Mouse (Mus musculus) gastrocnemius, postnatal 36 days (tissue): Measurements from ENCODE around the gene Apobr. TPM values are rescaled to one million over a fixed set of nuclear protein-coding genes. Genes with fewer than 3 reads are reported as not detected.

Experiments used
- DNase-seq, 2 experiments: peaks; one replicate each; pipeline ENCODE4 v3.0.0; 2022
- intact Hi-C: fragments of 180-260 bp; cut with DNase I; formaldehyde crosslinking; loops from one replicate; pipeline ENCODE4 v1.15.1; 2025
- total RNA-seq, 2 experiments: library from RNA; stranded (reverse); gene quantifications; 2 replicates each; pipeline ENCODE4 v1.2.3; 2021

Apobr gene
- total RNA-seq, 2 experiments from 2014 or later: 0.44 to 0.46 TPM

DNA sequence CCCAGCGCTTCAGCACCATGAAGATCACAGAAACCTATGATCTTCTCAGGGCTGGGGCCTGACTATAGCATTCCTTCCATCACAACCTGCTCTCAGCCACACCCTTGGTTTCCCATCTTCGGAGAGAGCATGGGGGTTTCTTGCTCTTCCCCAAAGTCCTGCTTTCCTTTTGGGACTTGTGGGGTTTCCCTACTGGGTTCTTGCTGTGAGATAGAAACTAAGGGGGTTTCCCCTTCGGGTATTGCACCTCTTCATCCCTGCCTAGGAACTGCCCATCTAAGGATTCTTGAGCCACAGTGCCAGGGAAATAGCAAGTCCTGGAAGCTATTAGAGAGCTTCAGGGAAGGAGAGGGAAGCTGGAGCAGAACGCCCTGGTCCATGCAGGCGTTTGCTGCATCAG, 11.1 kb downstream of the Apobr start:
- intact Hi-C loops: no loop called here

DNA sequence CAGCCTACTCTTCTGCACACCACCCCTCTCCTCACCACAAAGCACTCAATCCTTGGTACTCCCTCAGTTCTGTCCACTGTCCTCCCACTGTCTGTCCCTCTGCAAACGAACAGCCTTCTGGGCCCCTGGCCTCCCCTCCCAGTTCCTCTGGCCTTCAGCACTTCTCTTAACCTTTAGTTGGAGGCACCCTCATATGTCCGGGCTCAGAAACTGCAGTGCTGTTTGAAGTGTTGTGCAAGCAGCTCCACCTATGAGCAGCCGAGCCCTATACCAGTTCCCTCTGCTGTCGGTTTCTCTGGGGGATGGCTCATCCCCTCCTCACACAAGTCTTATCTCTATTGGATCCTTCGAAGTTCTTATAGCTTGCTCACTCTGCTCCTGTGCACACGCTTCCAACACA, 11.7 kb downstream of the Apobr start:
- intact Hi-C loops: no loop called here
- DNase-seq: no peak

More for the DNA sequence above, 11.1 kb downstream of the Apobr start:
- DNase-seq: no peak

DNA sequence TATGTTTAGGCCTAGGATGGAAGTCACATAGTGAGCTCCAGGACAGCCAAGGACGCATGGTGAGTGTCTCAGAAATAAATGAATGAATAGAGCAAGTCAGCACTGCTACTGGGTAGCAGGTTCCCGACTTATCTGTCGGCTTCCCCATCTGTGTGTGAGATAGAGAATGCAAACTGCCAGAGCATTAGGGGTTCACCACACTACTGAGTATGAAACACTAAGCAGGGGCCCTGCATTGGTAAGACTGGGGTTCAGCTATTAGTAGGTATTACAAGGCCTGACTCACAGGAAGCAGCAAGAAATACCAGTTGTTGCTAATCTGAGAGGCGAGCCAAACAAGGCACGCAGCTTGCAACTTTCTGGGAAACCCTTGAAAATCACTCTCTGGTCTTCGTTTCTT, 14.2 kb downstream of the Apobr start:
- no peak for DNase-seq
- intact Hi-C loops: no loop called here

DNA sequence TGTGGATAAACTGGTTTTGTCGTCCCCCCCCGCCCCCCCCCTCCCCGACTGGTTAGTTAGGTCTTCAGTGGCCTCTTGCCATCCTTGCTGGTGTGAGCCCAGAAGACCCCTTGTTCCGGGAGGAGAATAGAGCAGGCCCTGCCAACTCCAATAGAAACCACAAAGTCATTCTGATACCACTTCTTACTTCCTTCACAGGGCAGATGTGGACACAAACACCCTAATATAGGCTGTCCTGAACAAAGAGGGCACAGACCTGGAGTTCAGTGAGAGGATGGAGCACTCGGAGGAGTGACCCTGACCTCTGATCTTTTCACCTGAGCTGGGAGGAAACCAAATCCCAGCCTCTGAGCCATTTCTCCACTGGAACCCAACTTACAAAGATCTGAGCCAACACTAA, 17.2 kb downstream of the Apobr start:
- intact Hi-C loops: no loop called here
- DNase-seq: no peak

DNA sequence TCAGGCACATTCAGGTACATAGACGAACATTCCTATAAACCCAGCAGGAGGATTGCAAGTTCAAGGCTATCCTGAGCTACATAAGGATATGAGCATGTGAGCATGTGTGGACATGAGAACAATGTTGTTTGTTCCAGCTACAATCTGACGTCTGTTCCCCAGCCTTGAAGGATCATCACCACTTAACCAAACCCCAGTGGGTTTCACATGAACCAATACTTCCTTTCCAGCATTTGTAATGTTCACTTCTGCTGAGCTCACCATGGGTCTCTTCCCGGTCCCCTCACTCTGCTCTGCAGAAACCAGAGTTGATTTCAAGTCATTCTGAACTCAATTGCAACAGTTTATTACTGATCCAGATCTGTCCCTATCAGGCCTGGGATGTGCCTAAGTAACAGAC, 17.9 kb downstream of the Apobr start:
- intact Hi-C loops: no loop called here
- no peak for DNase-seq

DNA sequence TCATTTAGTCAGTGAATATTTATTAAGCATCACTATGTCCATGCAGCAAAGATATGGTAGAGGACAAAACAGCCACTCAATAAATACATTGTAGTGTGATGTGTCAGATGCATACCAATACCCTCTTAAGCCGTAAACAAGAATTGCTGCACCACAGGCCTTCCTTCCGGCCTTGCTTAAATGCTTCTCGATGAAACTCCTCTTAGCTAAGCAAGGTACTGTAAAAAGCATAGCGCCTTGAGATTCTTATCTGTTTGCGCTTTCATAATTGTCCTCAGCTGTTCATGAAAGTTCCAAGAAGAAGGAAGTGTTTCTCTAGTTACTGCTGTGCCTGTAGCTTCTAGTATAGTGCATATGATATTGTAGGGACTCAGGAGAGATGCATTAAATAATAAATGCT, 21.9 kb downstream of the Apobr start:
- intact Hi-C loops: no loop called here
- no peak for DNase-seq

DNA sequence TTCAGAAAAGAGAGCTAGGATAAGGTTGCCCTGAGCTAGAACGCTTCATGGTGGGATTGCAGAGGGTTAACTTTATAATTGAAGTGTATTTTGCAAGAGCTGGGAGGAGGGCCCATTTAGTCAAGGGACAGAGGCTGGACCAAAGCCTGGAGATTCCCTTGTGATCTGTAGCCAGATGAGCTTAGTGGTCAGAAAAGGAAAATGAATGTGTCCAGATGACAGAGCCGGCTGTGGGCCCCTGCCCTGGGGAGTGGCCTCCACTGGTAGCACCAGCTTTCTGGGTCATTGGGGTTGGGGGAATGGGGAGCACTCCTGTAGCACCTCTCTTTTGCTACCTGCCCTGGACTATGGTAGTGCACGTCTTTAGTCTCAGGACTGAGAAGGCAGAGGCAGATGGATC, 22.3 kb downstream of the Apobr start:
- DNase-seq: peak; percentile 55 to 70
- intact Hi-C loops: no loop called here

DNA sequence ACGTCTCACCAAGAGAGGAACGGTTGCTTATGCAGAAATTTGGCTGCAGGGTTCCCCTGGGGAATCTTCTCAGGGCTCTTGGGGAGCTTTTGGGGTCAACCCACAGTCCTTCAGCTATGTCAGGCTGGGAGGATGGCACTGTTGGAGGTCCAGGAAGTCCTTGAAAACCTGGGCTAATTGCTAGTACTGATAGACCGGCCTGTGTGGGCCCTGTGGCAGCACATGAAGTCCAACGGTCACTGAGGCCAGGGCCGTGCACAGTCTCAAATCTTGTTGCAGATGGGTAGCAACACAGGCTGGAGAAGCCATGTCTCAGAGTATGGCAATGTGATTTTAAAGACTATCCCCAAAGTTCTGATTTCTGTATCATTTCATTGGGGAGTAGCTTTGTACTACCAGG, 23.1 kb downstream of the Apobr start:
- intact Hi-C loops: no loop called here
- no peak for DNase-seq

DNA sequence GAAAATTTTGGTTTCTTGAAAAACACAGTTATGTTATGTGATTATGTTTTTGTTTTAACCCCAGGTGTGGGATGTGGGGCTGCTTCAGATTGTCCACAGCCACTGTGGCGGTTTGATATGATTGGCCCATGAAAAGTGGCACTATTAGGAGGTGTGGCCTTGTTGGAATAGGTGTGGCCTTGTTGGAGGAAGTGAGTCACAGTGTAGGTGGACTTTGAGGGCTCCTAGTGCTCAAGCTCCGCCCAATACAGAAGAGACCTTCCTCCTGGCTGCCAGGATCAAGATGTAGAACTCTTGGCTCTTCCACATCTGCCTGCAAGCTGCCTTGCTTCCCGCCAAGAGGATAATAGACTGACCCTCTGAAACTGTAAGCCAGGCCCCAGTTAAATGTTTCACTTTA, 28.0 kb downstream of the Apobr start:
- no peak for DNase-seq
- intact Hi-C loops: no loop called here

DNA sequence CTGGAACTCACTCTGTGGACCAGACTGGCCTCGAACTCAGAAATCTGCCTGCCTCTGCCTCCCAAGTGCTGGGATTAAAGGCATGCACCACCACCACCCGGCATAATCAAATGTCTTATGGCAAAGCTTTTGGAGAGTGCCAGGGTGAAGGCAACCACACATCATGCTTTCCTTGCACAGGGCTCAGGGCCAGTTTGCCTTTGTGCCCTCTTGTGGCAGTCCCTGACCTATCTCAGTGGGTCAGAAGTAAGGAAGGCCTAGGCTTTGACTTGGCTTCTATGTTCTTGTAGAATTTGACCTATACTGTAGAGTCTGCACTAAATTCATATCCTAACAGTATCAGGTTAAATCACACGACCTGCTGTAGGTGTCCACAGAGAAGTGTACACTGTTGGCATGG, 32.0 kb downstream of the Apobr start:
- no peak for DNase-seq
- intact Hi-C loops: no loop called here

DNA sequence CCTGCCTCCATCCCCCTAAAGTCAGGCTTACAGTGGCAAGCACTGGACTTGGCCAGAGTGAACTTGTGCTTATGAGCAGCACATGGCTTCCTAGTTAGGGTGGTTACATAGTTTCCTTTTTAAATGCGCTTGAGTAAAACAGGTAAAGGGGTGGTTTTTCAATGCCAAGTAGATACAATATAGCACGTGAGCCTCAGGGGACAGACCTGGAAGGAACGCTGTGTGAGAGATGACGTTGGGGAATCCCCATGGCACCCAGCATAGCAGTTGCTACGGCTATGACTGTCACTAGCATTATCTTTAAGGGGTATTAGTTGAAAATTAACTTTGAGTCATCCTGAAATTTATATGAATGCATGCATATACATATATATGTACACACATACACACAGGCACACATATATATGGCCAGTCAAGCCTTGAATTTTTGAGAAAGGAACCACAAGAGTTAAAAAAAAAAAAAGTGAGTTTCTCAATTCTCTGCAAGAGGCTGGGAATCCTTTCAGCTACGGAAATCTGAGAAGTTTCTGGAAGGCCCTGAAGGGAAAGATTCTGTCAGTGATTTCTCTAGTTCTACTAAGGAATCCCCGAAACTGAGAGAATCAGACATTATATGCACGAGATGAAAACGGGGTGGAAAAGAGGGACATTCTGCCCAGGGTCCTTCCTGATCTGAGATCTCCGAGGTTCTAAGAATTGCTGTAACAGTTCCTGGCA, 35.0 kb downstream of the Apobr start:
- intact Hi-C loops: no loop called here
- DNase-seq: no peak

DNA sequence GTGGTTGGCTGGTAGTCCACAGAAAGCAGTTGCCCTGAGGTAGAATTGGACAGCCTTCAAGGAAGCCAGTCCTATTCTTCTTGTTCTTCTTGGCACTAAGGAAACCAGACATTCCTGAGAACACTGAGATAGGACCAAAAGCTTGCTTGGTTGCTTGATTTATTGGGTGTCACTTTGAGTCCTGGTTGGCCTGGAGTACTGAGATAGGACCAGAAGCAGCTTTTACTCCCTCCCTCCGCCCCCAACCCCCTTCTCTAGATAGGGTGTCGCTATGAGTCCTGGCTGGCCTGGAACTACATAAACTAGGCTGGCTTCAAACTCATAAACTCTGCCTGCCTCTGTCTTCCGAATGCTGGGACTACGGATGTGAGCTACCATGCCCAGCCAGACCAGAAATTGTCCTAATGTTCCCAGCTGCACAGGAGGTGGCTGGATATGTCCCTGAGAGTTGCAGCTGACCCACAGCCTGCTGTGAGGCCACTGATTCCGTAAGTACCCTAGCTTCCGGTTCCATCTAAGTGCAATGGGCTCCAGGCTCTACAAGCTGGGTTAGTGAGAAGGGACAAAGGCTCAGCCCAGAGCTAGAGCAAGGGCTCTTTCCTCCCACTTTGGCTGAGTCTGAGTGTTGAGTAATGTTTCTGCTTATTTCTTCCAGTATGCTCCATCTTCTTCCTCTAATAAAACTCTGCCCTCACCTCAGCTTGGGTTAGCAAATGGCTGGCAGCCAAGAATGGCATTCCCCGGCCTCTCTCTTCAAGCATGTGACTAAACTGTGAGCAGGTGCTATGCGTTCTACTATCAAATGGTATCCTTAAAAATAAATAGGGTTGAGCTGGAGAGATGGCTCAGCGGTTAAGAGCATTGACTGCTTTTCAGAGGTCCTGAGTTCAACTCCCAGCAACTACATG, 37.0 kb downstream of the Apobr start:
- DNase-seq: no peak
- intact Hi-C loops: no loop called here

DNA sequence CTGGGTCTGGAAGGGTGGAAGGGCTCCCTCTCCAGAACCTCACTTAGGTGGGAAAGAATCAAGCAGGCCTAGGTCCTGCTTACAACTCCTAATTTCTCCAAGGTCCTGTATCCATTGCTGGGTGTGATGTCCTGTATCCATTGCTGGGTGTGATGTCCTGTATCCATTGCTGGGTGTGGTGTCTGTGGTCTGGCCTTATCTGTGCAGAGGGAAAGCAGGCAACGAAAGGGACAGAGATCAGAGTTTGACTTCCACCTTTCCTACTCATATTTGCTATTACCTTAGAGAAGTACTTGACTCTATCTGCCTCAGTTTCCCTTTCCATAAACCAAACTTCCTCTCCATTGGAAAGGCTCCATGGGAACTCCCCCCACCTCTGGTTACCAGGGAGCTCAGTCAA, 38.6 kb downstream of the Apobr start:
- no peak for DNase-seq
- intact Hi-C loops: no loop called here

DNA sequence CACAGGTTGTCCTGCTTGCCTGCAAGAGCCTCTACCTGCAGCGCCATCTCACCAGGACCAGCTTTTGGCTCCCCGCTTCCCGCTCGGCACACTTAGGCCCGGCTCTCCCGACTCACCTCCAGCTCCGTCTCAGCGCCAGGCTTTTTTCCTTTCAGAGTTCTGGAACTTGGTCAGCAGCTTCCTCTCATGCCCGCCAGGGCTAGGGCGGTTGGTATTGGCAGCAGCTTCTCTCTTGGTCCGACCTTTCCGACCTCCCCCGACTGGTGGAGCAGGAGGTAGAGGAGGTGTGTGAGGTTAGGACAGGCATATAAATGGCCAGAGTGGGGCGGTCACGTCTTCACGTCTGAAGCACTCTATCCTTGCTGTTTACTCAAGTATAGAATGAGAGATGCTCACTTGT, 40.0 kb downstream of the Apobr start:
- DNase-seq: no peak
- intact Hi-C loops: no loop called here

DNA sequence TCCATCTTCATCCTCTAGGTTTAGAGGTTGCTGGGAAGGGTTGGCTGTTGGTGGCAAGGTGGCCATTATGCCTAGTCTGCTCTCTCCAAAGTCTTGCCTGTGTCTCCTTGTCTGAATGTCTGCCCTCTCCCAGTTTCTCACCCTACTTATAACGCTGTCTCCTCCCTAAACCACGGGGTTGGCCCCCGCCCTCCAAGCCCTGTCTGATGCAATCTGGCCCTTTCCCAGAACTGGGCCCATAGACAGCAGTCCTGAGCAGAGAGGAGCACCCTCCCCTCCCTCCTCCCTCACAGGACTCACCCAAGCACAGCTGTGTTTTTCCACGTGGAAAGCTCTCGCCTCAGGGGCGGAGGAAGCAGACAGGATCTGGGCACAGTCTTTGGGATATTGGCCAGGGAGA, 40.6 kb downstream of the Apobr start:
- intact Hi-C loops: no loop called here
- peak; percentile 69 to 88 for DNase-seq

DNA sequence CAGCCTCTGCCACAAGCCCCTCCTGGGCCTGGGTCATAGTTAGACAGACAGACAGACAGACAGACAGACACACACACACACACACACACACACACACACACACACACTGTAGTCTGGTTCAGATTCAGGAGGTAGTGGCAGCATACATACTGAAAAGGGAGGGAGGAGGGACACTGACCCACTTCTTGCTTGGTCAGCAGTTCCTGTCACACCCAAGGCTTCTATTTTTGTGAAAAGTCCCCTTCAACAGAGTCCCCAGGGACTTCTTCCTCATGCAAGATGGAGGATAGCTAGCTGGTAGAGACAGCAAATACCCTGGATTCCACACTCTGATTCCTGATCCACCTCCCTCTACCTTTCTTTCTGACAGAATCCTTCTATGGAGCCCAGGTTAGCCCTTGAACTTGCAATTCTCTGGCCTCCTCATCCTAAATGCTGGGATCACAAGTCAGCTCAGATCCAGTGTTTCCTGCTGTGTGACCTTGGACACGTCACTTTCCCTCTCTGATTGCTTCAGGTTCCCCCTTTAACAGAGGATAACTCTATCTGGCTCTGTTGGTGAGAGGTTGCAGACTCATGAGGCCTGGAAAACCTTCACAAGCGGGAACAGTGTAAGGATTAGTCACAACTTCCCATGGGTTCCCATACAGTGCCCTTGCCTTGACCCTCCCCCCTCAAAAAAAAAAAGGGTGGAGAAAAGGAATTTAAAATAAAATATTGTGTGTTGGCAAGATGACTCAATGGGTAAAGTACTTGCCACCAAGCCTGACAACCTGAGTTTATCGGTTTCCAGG, 41.3 kb downstream of the Apobr start:
- intact Hi-C loops: no loop called here
- no peak for DNase-seq

DNA sequence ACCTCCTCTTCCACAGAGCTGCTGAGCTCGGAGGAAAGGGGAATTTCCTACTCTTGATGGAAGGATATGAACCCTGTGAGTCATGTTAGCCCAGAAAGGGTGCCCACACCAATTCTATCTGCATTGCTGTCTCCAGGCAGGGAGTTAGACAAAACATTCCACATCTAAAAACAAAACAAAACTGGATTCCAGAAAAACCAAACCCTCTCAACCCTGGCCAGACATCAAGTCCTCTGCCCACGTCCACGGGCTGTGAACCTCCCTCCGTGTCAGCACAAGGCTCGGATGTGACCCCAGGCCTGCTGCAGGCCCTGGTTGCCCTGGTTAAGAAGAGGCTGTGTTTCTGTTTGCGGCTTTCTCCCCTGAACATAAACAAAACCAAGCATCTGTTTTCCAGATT, 43.4 kb downstream of the Apobr start:
- intact Hi-C loops: no loop called here
- DNase-seq: no peak

DNA sequence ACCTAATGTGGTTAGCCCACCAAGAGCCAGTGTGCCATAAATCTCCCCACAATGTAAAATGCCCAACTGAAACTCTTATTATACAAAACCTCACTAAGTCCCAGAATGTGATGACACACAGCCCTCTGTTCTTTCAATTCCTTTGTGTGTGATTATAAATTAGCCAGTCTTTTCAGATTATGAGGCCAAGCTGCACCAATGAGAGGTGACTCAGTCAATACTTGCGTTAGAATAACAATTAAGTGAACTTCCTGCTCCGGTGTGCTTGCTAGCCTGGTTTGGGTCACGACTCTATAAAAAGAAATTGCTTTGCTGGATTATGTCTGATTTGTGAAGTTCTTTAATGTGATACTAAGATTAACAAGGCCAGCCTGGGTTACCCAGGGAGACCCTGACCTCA, 45.2 kb downstream of the Apobr start:
- DNase-seq: no peak
- intact Hi-C loops: no loop called here

DNA sequence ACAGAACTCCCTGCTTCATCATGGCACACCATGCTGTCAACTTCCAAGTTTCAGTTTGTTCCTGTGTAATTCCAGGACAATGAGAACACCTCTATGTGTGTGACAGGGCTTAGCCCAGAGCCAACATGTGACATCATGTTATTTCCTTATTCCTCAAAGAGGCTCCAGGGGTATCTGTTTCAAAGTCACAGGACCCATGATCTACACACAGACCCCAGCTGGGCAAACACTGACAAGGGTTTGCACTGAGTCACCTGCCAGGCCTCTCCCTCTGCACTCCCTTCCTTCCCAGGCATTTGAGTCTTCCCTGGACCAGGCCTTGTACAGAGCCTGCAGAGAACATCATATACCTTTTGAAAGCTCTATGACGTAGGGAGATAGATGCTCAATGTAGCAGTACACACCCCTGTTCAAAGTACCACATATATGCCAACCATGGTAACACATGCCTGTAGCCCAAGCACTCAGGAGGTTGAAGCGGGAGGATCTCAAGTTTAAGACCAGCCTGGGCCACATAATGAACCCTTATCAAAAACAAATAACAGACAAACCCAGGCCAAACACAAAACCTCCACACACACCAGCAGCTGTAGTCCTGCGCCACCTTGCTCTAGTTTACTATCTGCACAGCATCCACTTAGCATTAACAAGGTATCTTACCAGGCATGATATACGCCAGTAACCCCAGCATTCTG, 46.2 kb downstream of the Apobr start, which contains the start of gene Nupr1:
TSS of gene Nupr1 (minus strand) at position 38 of the 695 bp plus-strand sequence.
- no peak for DNase-seq
- intact Hi-C loops: no loop called here

DNA sequence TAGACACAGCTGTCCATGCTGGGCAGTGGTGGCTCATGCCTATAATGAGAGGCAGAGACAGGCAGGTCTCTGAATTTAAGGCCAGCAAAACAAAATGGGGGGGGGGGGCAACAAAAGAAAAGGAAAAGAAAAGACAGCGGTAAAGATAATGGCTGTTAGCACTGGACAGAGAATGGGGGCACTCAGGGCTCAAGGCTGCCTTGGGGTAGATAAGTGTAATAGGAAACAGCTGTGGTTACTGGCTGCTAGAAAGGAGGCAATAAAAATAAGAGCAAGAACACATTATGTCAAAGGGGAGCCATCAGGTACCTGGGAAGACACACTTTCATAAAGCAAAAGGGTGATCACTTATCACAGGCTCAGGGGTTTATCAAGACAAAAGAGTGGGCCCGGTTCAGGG, 47.7 kb downstream of the Apobr start:
- intact Hi-C loops: no loop called here
- DNase-seq: no peak

DNA sequence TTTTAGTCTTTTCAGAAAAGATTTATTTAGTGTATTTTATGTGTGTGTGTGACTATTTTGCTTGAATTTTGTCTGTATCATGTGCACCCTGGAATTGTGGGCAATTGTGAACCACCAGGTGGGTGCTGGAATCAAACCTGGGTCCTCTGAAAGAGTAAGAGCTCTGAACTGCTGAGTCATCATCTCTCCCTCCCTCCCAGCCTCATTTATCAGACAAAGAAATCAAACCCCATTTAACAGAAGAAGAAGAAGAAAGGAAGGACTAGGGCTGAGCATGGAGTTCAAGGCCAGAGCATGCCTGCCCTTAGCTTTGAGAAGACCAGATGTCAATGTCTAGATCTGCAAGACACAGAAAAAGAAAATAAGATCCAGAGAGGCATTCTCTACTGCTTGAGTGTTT, 50.6 kb downstream of the Apobr start:
- intact Hi-C loops: no loop called here
- no peak for DNase-seq
